Mouse (Mus musculus): Measurements from ENCODE around the gene Lrrc9.

DNA sequence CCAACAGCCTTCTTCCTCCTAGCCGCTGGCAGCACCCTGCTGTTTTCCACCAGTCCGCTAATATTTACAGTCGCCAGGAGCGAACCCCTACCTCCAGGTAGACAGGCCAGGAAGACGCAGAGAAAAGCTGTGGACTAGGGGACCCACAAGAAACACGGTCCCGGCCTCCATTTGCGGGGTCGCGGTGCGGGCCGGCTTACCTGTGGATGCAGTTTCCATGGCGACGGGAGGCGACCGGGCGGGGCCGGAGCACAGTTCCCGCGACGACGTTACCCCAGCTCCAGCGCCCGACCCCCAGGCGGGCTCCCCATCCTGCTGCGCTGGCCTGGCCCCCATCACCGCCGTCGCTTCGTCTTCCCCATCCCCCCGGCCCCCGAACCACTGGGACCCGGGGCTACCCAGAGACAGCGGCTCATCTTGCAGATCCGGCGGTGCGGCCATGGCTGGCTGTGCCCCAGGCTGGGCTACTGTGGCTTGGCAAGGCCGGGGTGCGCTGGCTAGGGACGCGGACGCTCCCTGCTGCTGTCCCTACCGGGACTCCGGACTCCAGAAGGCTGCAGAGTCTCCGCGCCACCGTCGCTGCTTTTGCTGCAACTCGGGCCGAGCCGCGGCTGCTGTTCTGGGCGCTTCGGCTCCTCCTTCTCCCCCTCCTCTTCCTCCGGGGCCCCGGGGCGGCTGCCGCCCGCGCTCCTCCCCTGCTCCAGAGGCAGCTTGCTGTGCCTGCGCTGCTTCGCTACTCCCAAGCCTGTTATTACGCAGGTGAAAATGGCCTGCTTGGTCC is 33.4 kb upstream of the Lrrc9 start:
- TF ChIP-seq CTCF (IDR thresholded peaks at IDR 0.05; ENCODE audit: borderline replicate concordance, extremely low read depth, insufficient read depth, insufficient read length): no peak
- TF ChIP-seq POLR2A (IDR thresholded peaks at IDR 0.05; ENCODE audit: borderline replicate concordance, extremely low read depth, insufficient read depth, insufficient read length, poor library complexity, severe bottlenecking): no peak

All from brain, embryonic 14.5 days (tissue).